Mouse (Mus musculus) stomach, embryonic 14.5 days (tissue): Measurements from ENCODE around the gene Bcl2l15. TPM values are rescaled to one million over a fixed set of nuclear protein-coding genes. Genes with fewer than 3 reads are reported as not detected.
"Not testable (repeated sequence)": the region's sequence is repeated elsewhere in the genome, so short reads cannot be mapped to it uniquely, and the experiment has no call there.

Experiments used
- ATAC-seq: fragments of 200-750 bp; cut with Nextera tagmentation; 2 replicates; pipeline ENCODE4 v1.8.0; 2017; ENCODE audit warnings: low read depth, moderate TSS enrichment; ENCODE audit not compliant: insufficient number of reproducible peaks, insufficient read depth, low FRiP score
- H3K27ac ChIP-seq: fragments of 300-500 bp; sonication (generic); 2 replicates; pipeline ENCODE4 v1.5.1; 2014; ENCODE audit warnings: mild to moderate bottlenecking, low read length, moderate library complexity, mixed read lengths
- H3K27me3 ChIP-seq: fragments of 300-500 bp; sonication (generic); 2 replicates; pipeline ENCODE4 v1.6.1; 2014; ENCODE audit warnings: low read length, control low read depth, mixed read lengths; ENCODE audit not compliant: control insufficient read depth, insufficient read depth
- H3K36me3 ChIP-seq: fragments of 300-500 bp; sonication (generic); 2 replicates; pipeline ENCODE4 v1.6.1; 2014; ENCODE audit warnings: mild to moderate bottlenecking, control low read depth, low read length, moderate library complexity, mixed read lengths; ENCODE audit not compliant: control insufficient read depth, insufficient read depth
- H3K4me1 ChIP-seq: fragments of 300-500 bp; sonication (generic); 2 replicates; pipeline ENCODE4 v1.6.1; 2014; ENCODE audit warnings: low read length, control low read depth, mixed read lengths; ENCODE audit not compliant: control insufficient read depth, insufficient read depth
- H3K4me2 ChIP-seq: fragments of 300-500 bp; sonication (generic); replicated peaks from 2 replicates; pipeline ENCODE4 v1.6.1; 2014; ENCODE audit warnings: low read depth, low read length, control low read depth
- H3K4me3 ChIP-seq: fragments of 300-500 bp; sonication (generic); 2 replicates; pipeline ENCODE4 v1.5.1; 2014; ENCODE audit warnings: low read depth, low read length, control low read depth
- H3K9ac ChIP-seq: fragments of 300-500 bp; sonication (generic); replicated peaks from 2 replicates; pipeline ENCODE4 v1.6.1; 2014; ENCODE audit warnings: low read depth, mild to moderate bottlenecking, control low read depth, low read length, moderate library complexity, mixed read lengths
- H3K9me3 ChIP-seq: fragments of 300-500 bp; sonication (generic); 2 replicates; pipeline ENCODE4 v1.6.1; 2016; ENCODE audit warnings: low read depth, low read length, control low read depth; ENCODE audit not compliant: control insufficient read depth
- WGBS: fragments of 180-500 bp; shearing (Covaris S2); extraction: QIAGEN DNeasy Blood & Tissue Kit; methylation state at CpG from one replicate; pipeline ENCODE4 v1.1.7; 2014; 5-methylcytosine and 5-hydroxymethylcytosine counted together
- polyA plus RNA-seq: library from polyadenylated mRNA; unstranded; fragments of >200 nt; fragmentation: Nextera tagmentation; extraction: Ambion mirVana; gene quantifications from 2 replicates; pipeline ENCODE4 v1.2.1, GENCODE M21; 2014

The Bcl2l15 gene
- polyA plus RNA-seq, 1 experiment from 2014 or later = 0.54 TPM

GRCm38 (mm10) chr3:103809799-103810150 lies 22.6 kb upstream of the Bcl2l15 start:
- Histone ChIP-seq H3K36me3 (peaks cover 6% of the 10 kb centered on the region; the same call in 1 of the 2 replicates), H3K27me3 (no peaks in the 10 kb centered on the region), H3K4me1 (peaks cover 3% of the 10 kb centered on the region; the same call in 1 of the 2 replicates), H3K9ac (peak overlapping the region; percentile 62), H3K4me3 (peak overlapping the region; percentile 81), H3K27ac (peak overlapping the region; percentile 88), H3K4me2 (peak overlapping the region; percentile 63), H3K9me3 (no peaks in the 10 kb centered on the region)
- peak; percentile 23; the same call in 1 of the 2 replicates for ATAC-seq
- WGBS = 3% methylated on average over 14 of the region's 14 CpGs

DNA sequence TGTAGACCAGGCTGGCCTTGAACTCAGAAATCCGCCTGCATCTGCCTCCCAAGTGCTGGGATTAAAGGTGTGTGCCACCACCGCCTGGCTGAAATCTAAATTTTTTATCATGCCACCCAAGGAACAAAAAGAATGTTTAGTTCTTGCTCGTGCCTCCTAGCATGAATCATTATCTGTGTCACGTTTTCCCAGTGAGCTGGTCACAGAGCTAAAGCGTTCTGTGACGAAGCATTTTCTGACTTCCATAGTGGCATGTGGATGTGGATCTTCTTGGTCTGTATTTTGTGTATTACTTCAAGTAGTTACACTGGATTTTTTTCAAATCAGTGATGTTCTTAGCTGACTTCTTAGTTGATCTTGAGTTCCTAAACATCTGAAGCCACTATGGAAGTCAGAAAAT lies 21.4 kb upstream of the Bcl2l15 start:
- no peak for ATAC-seq
- Histone ChIP-seq H3K4me1 (peaks cover 3% of the 10 kb centered on the region; the same call in 1 of the 2 replicates), H3K4me2 (no peak overlapping the region), H3K9me3 (no peaks in the 10 kb centered on the region), H3K27me3 (no peaks in the 10 kb centered on the region), H3K36me3 (peaks cover 12% of the 10 kb centered on the region), H3K9ac (no peak overlapping the region), H3K4me3 (no peak overlapping the region), H3K27ac (no peak overlapping the region)
- 82% methylated on average over 6 of the region's 6 CpGs for WGBS

DNA sequence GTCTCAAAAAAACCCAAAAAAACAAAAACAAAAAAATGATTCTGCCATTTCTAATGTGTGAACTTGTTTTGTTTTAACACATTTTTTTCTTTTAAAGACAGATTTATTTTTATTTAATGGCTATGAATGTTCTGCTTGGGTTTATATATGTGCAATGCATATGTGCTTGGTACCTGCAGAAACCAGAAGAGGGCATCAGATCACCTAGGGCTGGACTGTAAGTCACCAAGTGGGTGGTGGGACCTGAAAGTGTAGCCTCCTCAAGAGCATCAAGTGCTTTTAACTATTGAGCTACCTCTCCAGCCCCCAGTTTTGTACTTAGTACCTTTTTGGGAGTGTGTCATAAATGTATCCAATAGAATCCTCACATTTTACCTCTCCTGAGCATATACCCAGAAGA lies 4.9 kb upstream of the Bcl2l15 start:
- ATAC-seq = no peak
- H3K9ac ChIP-seq = no peak overlapping the region
- no peaks in the 10 kb centered on the region for H3K9me3 ChIP-seq
- H3K27me3 ChIP-seq = no peaks in the 10 kb centered on the region
- H3K4me3 ChIP-seq = no peak overlapping the region
- no peaks in the 10 kb centered on the region for H3K4me1 ChIP-seq
- no peak overlapping the region for H3K4me2 ChIP-seq
- H3K27ac ChIP-seq = no peak overlapping the region
- H3K36me3 ChIP-seq = no peaks in the 10 kb centered on the region; the same call in 1 of the 2 replicates

DNA sequence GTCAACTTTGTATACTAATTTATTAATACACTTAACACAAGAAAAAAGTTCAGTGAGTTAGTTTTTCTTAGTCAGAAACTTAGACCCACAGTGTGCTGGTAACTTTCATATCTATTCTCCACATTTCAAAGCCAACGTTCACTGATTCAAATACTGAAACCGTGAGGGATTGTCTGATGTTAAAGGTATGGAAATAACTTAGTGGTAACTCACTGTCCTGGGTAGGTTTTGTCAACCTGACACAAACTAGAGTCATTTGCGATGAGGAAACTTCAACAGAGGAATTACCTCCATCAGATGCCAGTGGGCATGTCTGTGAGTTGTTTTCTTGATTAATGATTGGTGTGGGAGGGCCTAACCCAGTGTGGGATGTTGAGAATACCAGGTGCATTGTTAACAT lies 3.4 kb upstream of the Bcl2l15 start:
- Histone ChIP-seq H3K4me1 (no peaks in the 10 kb centered on the region), H3K9me3 (no peaks in the 10 kb centered on the region), H3K4me3 (no peak overlapping the region), H3K4me2 (no peak overlapping the region), H3K27ac (no peak overlapping the region), H3K27me3 (no peaks in the 10 kb centered on the region), H3K36me3 (no peaks in the 10 kb centered on the region), H3K9ac (no peak overlapping the region)
- WGBS = 81% methylated on average over 3 of the region's 3 CpGs
- ATAC-seq = no peak

GRCm38 (mm10) chr3:103830681-103831080 lies 1.7 kb upstream of the Bcl2l15 start:
- H3K4me2 ChIP-seq, H3K9me3 ChIP-seq, H3K36me3 ChIP-seq, ATAC-seq, H3K4me1 ChIP-seq, H3K9ac ChIP-seq, H3K27ac ChIP-seq, H3K4me3 ChIP-seq, H3K27me3 ChIP-seq: not testable (repeated sequence)
- 45% methylated on average over 1 of the region's 1 CpGs for WGBS

DNA sequence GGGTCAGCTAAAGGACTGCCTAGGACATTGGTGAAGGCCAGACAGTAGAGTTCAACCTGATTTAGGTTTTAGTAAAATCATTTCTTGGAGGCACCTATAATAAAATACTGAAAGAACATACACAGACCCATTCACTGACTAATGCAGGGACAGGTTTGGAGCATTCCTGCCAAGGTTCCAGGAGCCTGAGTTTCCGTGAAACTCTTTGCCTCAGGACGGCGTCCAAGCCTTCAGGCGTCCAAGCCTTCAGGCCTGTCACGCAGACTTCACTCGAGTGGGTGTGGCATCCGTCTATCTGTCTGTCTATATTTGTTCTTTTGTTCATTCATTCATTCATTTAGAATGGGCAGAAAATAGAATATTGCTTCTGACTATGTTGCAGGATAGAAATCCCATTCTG lies 1.3 kb upstream of the Bcl2l15 start:
- H3K4me3 ChIP-seq = no peak overlapping the region
- no peaks in the 10 kb centered on the region for H3K9me3 ChIP-seq
- no peak for ATAC-seq
- no peaks in the 10 kb centered on the region for H3K36me3 ChIP-seq
- no peak overlapping the region for H3K9ac ChIP-seq
- H3K4me2 ChIP-seq = no peak overlapping the region
- no peak overlapping the region for H3K27ac ChIP-seq
- no peaks in the 10 kb centered on the region for H3K4me1 ChIP-seq
- WGBS = 75% methylated on average over 7 of the region's 7 CpGs
- H3K27me3 ChIP-seq = no peaks in the 10 kb centered on the region

DNA sequence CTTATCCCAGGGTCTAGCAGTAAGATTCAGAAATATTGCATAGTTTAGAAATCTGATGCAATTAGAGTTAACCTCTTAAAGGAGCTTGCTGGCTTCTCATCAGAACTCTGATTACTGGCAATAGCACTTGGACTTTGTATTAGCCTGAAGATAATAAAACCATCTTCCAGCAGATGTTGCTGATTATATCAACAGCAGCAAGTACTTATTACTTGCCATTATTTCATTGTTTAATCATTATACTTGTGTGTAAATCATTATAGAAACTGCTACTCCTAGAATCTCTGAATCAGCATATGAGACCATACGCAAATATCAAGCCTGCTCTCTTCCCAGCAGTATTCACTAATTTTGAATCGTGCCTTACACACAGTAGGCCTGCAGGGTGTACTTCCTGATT lies 1.6 kb downstream of the Bcl2l15 start:
- Histone ChIP-seq H3K4me3 (no peak overlapping the region), H3K4me2 (no peak overlapping the region), H3K4me1 (no peaks in the 10 kb centered on the region), H3K9me3 (no peaks in the 10 kb centered on the region), H3K36me3 (no peaks in the 10 kb centered on the region), H3K27me3 (no peaks in the 10 kb centered on the region), H3K27ac (no peak overlapping the region), H3K9ac (no peak overlapping the region)
- no peak for ATAC-seq
- 89% methylated on average over 2 of the region's 2 CpGs for WGBS

DNA sequence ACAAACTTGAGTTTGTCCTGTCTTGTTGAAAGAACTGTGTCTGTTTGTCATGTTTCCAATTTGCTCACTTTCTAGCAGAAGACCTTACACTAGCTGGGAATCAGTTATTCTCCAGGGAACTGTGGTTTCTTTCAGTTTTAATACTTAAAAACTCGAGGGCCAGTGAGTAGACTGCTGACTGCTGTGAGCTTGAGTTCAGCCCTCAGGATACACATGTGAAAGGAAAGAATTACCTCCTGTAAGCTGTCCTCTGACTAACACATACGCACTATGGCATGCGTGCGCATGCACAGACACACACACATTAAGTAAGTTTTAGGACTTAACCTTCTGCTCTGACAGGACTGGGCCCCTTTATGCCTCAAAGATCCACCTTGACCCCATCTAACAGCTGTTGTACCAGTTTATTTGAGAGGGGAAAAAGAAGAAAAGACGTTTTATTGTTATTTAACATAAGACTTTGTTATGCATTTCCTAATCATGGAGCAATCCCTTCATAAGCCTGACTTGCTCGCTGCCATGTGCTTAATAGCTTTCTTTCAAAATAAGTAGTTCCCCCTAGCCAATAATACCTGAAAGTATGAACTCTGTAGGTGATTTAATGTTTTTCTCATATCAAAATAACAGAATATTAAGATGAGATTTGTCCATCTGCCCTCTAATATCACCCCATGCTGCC lies 3.0 kb downstream of the Bcl2l15 start:
- Histone ChIP-seq H3K27me3 (no peaks in the 10 kb centered on the region), H3K27ac (no peak overlapping the region), H3K9ac (no peak overlapping the region), H3K9me3 (no peaks in the 10 kb centered on the region), H3K4me1 (no peaks in the 10 kb centered on the region), H3K36me3 (no peaks in the 10 kb centered on the region), H3K4me3 (no peak overlapping the region), H3K4me2 (no peak overlapping the region)
- ATAC-seq = no peak
- WGBS = 76% methylated on average over 6 of the region's 6 CpGs

GRCm38 (mm10) chr3:103835951-103836310 lies 3.5 kb downstream of the Bcl2l15 start:
- H3K27ac ChIP-seq = no peak overlapping the region
- H3K36me3 ChIP-seq = no peaks in the 10 kb centered on the region
- no peak for ATAC-seq
- no peak overlapping the region for H3K9ac ChIP-seq
- no peaks in the 10 kb centered on the region for H3K27me3 ChIP-seq
- H3K4me3 ChIP-seq = no peak overlapping the region
- no peaks in the 10 kb centered on the region for H3K9me3 ChIP-seq
- H3K4me2 ChIP-seq = no peak overlapping the region
- no peaks in the 10 kb centered on the region for H3K4me1 ChIP-seq
- WGBS = 75% methylated on average over 10 of the region's 10 CpGs
